Mouse (Mus musculus) kidney, embryonic 14.5 days (tissue): Measurements from ENCODE around the gene Acp5. TPM values are rescaled to one million over a fixed set of nuclear protein-coding genes. Genes with fewer than 3 reads are reported as not detected.

Experiments used
- microRNA-seq: library from miRNA; unstranded; fragments of <30 nt; microRNA quantifications from one replicate; pipeline ENCODE4, GENCODE M21; 2016
- polyA plus RNA-seq: library from polyadenylated mRNA; unstranded; fragments of >200 nt; fragmentation: Nextera tagmentation; extraction: Ambion mirVana; gene quantifications from 2 replicates; pipeline ENCODE4 v1.2.1, GENCODE M21; 2014

Gene Acp5
- polyA plus RNA-seq, 1 experiment from 2014 or later = 3.3 TPM

Small RNA genes within 50 kb of the gene (microRNA-seq; reads per million reads assigned to microRNA genes)
- gene Mir7084 = not detected

Other genes with a start within 250 kb of the Acp5 start
- gene Rab3d, start 217.5 kb downstream of the Acp5 start, polyA plus RNA-seq = 4.6 and 8.3 TPM in 2 replicates
- gene Ccdc159, start 208.2 kb downstream of the Acp5 start, polyA plus RNA-seq = 3.4 and 4.0 TPM in 2 replicates
- 54.0 and 67.5 TPM in 2 replicates for gene Tmem205, start 208.2 kb downstream of the Acp5 start, polyA plus RNA-seq
- 7.0 and 9.2 TPM in 2 replicates for gene Plppr2, start 198.7 kb downstream of the Acp5 start, polyA plus RNA-seq
- 11.4 and 12.8 TPM in 2 replicates for gene Swsap1, start 180.0 kb downstream of the Acp5 start, polyA plus RNA-seq
- gene Epor, start 172.2 kb downstream of the Acp5 start, polyA plus RNA-seq = 10.5 and 11.4 TPM in 2 replicates
- 13.7 and 20.8 TPM in 2 replicates for gene Rgl3, start 146.3 kb downstream of the Acp5 start, polyA plus RNA-seq
- gene Ccdc151, start 133.1 kb downstream of the Acp5 start, polyA plus RNA-seq = 1.8 and 2.3 TPM in 2 replicates
- 104 and 118 TPM in 2 replicates for gene Prkcsh, start 132.9 kb downstream of the Acp5 start, polyA plus RNA-seq
- 0.12 and 0.20 TPM in 2 replicates for gene Elavl3, start 83.7 kb downstream of the Acp5 start, polyA plus RNA-seq
- not detected in 2 replicates for gene Gm49318, start 64.5 kb downstream of the Acp5 start, polyA plus RNA-seq
- 9.9 and 11.0 TPM in 2 replicates for gene Zfp653, start 64.3 kb downstream of the Acp5 start, polyA plus RNA-seq
- 29.9 and 41.5 TPM in 2 replicates for gene Ecsit, start 50.3 kb downstream of the Acp5 start, polyA plus RNA-seq
- 4.7 and 5.1 TPM in 2 replicates for gene Cnn1, start 36.5 kb downstream of the Acp5 start, polyA plus RNA-seq
- gene Elof1, start 18.5 kb downstream of the Acp5 start, polyA plus RNA-seq = 216 and 237 TPM in 2 replicates
- gene Pigyl, start 21.1 kb upstream of the Acp5 start, polyA plus RNA-seq = 68.6 and 82.9 TPM in 2 replicates
- 0.13 and 0.32 TPM in 2 replicates for gene Zfp872, start 52.4 kb upstream of the Acp5 start, polyA plus RNA-seq
- 19.8 and 24.6 TPM in 2 replicates for gene Zfp809, start 90.0 kb upstream of the Acp5 start, polyA plus RNA-seq
- gene Zfp599, start 124.2 kb upstream of the Acp5 start, polyA plus RNA-seq = 5.3 and 7.8 TPM in 2 replicates
- gene Zfp810, start 171.9 kb upstream of the Acp5 start, polyA plus RNA-seq = 18.5 and 28.8 TPM in 2 replicates